Mouse (Mus musculus): ENCODE data around the gene Tcl1. TPM values are rescaled to one million over a fixed set of nuclear protein-coding genes. Genes with fewer than 3 reads are reported as not detected.
"Not testable (repeated sequence)": the region's sequence is repeated elsewhere in the genome, so short reads cannot be mapped to it uniquely, and the experiment has no call there.

The Tcl1 gene
- total and polyA plus RNA-seq, 3 experiments: 0.45 TPM; not detected in 2

- DNase-seq: not testable (repeated sequence)
Observed at GRCm38 (mm10) chr12:105181040-105181644, 41.5 kb downstream of the Tcl1 start.

GRCm38 (mm10) chr12:105176044-105176443 is 46.5 kb downstream of the Tcl1 start, which contains the start of gene Tcl1b5:
TSS of gene Tcl1b5 (plus strand) at chr12:105176344.
- DNase-seq: not testable (repeated sequence)

GRCm38 (mm10) chr12:105174318-105174717 is 48.3 kb downstream of the Tcl1 start:
- peak; percentile 82 for DNase-seq

- DNase-seq: no peak
Observed at GRCm38 (mm10) chr12:105173366-105173765, 49.2 kb downstream of the Tcl1 start.

Other genes with a start within 250 kb of the Tcl1 start
- 10 to 100 TPM in 1 of 2 experiments, 1 to 10 TPM in 1; 9.1 to 16.1 TPM for gene Syne3, start 213.0 kb downstream of the Tcl1 start, total RNA-seq (2021)
- gene Syne3, start 213.0 kb downstream of the Tcl1 start, polyA plus RNA-seq (2012; rRNA removed): 4.3 and 4.5 TPM in 2 replicates
- 100 to 1,000 TPM; 161 to 186 TPM for gene Glrx5, start 190.1 kb downstream of the Tcl1 start, total RNA-seq (2021)
- gene Glrx5, start 190.1 kb downstream of the Tcl1 start, polyA plus RNA-seq (2012; rRNA removed): 218 and 257 TPM in 2 replicates
- not detected for gene Tcl1b2, start 76.8 kb downstream of the Tcl1 start, total RNA-seq (2021)
- gene Tcl1b2, start 76.8 kb downstream of the Tcl1 start, polyA plus RNA-seq (2012; rRNA removed): not detected in 2 replicates
- not detected for gene Tcl1b1, start 63.1 kb downstream of the Tcl1 start, total RNA-seq (2021)
- not detected in 2 replicates for gene Tcl1b1, start 63.1 kb downstream of the Tcl1 start, polyA plus RNA-seq (2012; rRNA removed)
- gene Tcl1b5, start 46.4 kb downstream of the Tcl1 start, total RNA-seq (2021): not detected
- gene Tcl1b5, start 46.4 kb downstream of the Tcl1 start, polyA plus RNA-seq (2012; rRNA removed): not detected in 2 replicates
- gene Tcl1b3, start 31.8 kb downstream of the Tcl1 start, total RNA-seq (2021): not detected
- not detected in 2 replicates for gene Tcl1b3, start 31.8 kb downstream of the Tcl1 start, polyA plus RNA-seq (2012; rRNA removed)
- not detected for gene Tcl1b4, start 20.8 kb downstream of the Tcl1 start, total RNA-seq (2021)
- gene Tcl1b4, start 20.8 kb downstream of the Tcl1 start, polyA plus RNA-seq (2012; rRNA removed): not detected in 2 replicates
- gene Tunar, start 111.1 kb upstream of the Tcl1 start, total RNA-seq (2021): under 1 TPM; 0.32 to 0.41 TPM
- 0.36 and 0.54 TPM in 2 replicates for gene Tunar, start 111.1 kb upstream of the Tcl1 start, polyA plus RNA-seq (2012; rRNA removed)
- gene D430019H16Rik, start 231.1 kb upstream of the Tcl1 start, total RNA-seq (2021): 1 to 10 TPM; 3.6 to 5.6 TPM
- 3.8 and 4.0 TPM in 2 replicates for gene D430019H16Rik, start 231.1 kb upstream of the Tcl1 start, polyA plus RNA-seq (2012; rRNA removed)